Mouse (Mus musculus) stomach, postnatal 0 days (tissue): ENCODE data around the gene Kri1.

Experiments used
- CTCF ChIP-seq: IDR thresholded peaks from 2 replicates; pipeline ENCODE4 v1.5.1; 2016; ENCODE audit warnings: antibody characterized with exemption, low read depth, mild to moderate bottlenecking, moderate library complexity
- EP300 ChIP-seq: optimal IDR thresholded peaks from 2 replicates; pipeline ENCODE3; 2016; ENCODE audit warnings: antibody characterized with exemption

- no peak for TF ChIP-seq CTCF
- no peak for TF ChIP-seq EP300
Measured at GRCm38 (mm10) chr9:21225415-21225758, 62.4 kb downstream of the Kri1 start.
